Mouse (Mus musculus): ENCODE measurements around the gene Matn4. TPM values are rescaled to one million over a fixed set of nuclear protein-coding genes. Genes with fewer than 3 reads are reported as not detected.

Gene Matn4
- polyA plus RNA-seq, 2 experiments: 30.2 to 362 TPM

DNA sequence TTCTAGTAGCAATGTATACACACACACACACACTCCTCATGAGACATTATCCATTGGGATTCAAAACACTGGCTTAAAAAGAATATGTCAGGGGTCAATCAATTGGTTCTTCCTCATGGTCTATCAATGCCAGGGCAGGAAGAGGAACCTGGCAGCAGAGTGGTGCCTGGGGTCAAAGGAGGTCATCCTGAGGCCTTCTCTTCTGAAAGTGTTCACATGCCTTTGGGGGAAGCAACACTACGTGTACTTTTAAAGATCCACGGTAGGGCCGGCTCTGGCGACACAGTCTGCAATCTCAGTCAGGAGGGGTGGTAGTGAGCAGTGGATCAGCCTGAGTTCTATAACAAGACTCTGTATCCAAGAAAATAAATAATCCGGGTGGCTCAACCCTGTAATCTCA lies 45.3 kb downstream of the Matn4 start:
- no peak for TF ChIP-seq POLR2A (IDR thresholded peaks at IDR 0.05; ENCODE audit: borderline replicate concordance, extremely low read depth, insufficient read depth, insufficient read length)
- Histone ChIP-seq H3K27me3 (ENCODE audit: control insufficient read depth, insufficient read depth, low read length) (no peaks in the 10 kb centered on the region), H3K4me3 (replicated peaks; ENCODE audit: low read length) (no peak overlapping the region), H3K4me2 (replicated peaks; ENCODE audit: low read depth, low read length, severe bottlenecking) (no peak overlapping the region), H3K4me1 (ENCODE audit: control insufficient read depth, insufficient read depth, low read length) (no peaks in the 10 kb centered on the region), H3K9me3 (ENCODE audit: control insufficient read depth, low read length) (no peaks in the 10 kb centered on the region), H3K36me3 (ENCODE audit: control insufficient read depth, insufficient read depth, low read length) (no peaks in the 10 kb centered on the region), H3K27ac (replicated peaks; ENCODE audit: low read depth, low read length) (no peak overlapping the region), H3K9ac (ENCODE audit: low read depth, low read length, severe bottlenecking) (no peak overlapping the region)
- WGBS: 79% methylated on average over 5 of the region's 5 CpGs
- no peak for ATAC-seq (ENCODE audit: low FRiP score, low read depth)
- no peak for DNase-seq (ENCODE audit: low spot score)

GRCm38 (mm10) chr2:164359031-164359430 lies 45.9 kb downstream of the Matn4 start:
- Histone ChIP-seq H3K27ac (replicated peaks; ENCODE audit: low read depth, low read length) (no peak overlapping the region), H3K4me3 (replicated peaks; ENCODE audit: low read length) (no peak overlapping the region), H3K36me3 (ENCODE audit: control insufficient read depth, insufficient read depth, low read length) (no peaks in the 10 kb centered on the region), H3K9ac (ENCODE audit: low read depth, low read length, severe bottlenecking) (no peak overlapping the region), H3K4me2 (replicated peaks; ENCODE audit: low read depth, low read length, severe bottlenecking) (no peak overlapping the region), H3K4me1 (ENCODE audit: control insufficient read depth, insufficient read depth, low read length) (no peaks in the 10 kb centered on the region), H3K27me3 (ENCODE audit: control insufficient read depth, insufficient read depth, low read length) (no peaks in the 10 kb centered on the region), H3K9me3 (ENCODE audit: control insufficient read depth, low read length) (no peaks in the 10 kb centered on the region)
- 79% methylated on average over 5 of the region's 5 CpGs for WGBS
- no peak for ATAC-seq (ENCODE audit: low FRiP score, low read depth)
- no peak for DNase-seq (ENCODE audit: low spot score)
- TF ChIP-seq POLR2A (IDR thresholded peaks at IDR 0.05; ENCODE audit: borderline replicate concordance, extremely low read depth, insufficient read depth, insufficient read length): no peak

GRCm38 (mm10) chr2:164358373-164358772 lies 46.6 kb downstream of the Matn4 start:
- WGBS: 91% methylated on average over 3 of the region's 3 CpGs
- Histone ChIP-seq H3K9ac (ENCODE audit: low read depth, low read length, severe bottlenecking) (no peak overlapping the region), H3K4me1 (ENCODE audit: control insufficient read depth, insufficient read depth, low read length) (no peaks in the 10 kb centered on the region), H3K4me3 (replicated peaks; ENCODE audit: low read length) (no peak overlapping the region), H3K9me3 (ENCODE audit: control insufficient read depth, low read length) (no peaks in the 10 kb centered on the region), H3K27ac (replicated peaks; ENCODE audit: low read depth, low read length) (no peak overlapping the region), H3K36me3 (ENCODE audit: control insufficient read depth, insufficient read depth, low read length) (no peaks in the 10 kb centered on the region), H3K4me2 (replicated peaks; ENCODE audit: low read depth, low read length, severe bottlenecking) (no peak overlapping the region), H3K27me3 (ENCODE audit: control insufficient read depth, insufficient read depth, low read length) (no peaks in the 10 kb centered on the region)
- no peak for ATAC-seq (ENCODE audit: low FRiP score, low read depth)
- no peak for DNase-seq (ENCODE audit: low spot score)
- no peak for TF ChIP-seq POLR2A (IDR thresholded peaks at IDR 0.05; ENCODE audit: borderline replicate concordance, extremely low read depth, insufficient read depth, insufficient read length)

DNA sequence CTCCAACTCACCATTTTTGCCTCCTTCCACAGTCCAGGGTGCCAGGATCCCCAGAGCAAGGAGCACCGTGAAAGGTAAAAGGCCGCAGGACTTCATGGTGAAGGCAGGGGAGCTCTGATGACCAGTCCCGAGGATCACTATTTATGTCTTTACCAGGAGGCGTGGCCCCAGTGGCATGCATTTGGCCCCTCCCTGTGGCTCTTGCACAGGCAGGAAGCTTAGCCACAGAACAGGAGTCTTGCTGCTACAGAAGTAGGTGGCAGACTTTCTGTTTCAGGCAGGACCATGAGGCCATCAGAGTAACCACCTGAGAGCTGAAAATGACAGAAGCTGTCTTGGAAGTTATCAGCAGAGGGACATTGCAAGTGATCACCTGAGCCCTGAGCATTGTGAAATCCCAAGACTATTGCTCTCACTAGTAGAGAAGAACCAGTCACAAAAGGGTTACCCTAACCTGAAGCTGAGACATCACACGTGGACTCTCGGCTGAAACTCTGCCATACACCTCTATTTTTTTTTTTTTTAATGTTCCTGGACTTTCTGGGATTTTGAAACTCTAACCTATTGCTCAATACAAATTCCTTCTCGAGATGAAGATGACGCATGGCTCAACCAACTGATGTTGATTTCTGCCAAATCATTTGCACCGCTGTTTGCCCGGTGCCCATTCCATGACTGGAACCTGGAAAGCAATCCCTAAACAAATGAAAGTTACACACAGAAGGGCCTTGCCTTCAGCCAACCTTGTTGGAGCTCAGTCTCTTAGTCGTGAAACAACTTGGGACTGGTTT lies 48.6 kb downstream of the Matn4 start:
- 73% methylated on average over 11 of the region's 11 CpGs for whole genome bisulfite sequencing
- H3K9ac ChIP-seq (ENCODE audit: low read depth, low read length, severe bottlenecking): no peak overlapping the region
- H3K36me3 ChIP-seq (ENCODE audit: control insufficient read depth, insufficient read depth, low read length): no peaks in the 10 kb centered on the region
- no peak overlapping the region for H3K4me2 ChIP-seq (replicated peaks; ENCODE audit: low read depth, low read length, severe bottlenecking)
- H3K9me3 ChIP-seq (ENCODE audit: control insufficient read depth, low read length): no peaks in the 10 kb centered on the region
- H3K4me1 ChIP-seq (ENCODE audit: control insufficient read depth, insufficient read depth, low read length): no peaks in the 10 kb centered on the region
- no peak for TF ChIP-seq POLR2A (IDR thresholded peaks at IDR 0.05; ENCODE audit: borderline replicate concordance, extremely low read depth, insufficient read depth, insufficient read length)
- ATAC-seq (ENCODE audit: low FRiP score, low read depth): no peak
- H3K4me3 ChIP-seq (replicated peaks; ENCODE audit: low read length): no peak overlapping the region
- no peak overlapping the region for H3K27ac ChIP-seq (replicated peaks; ENCODE audit: low read depth, low read length)
- no peak for DNase-seq (ENCODE audit: low spot score)
- H3K27me3 ChIP-seq (ENCODE audit: control insufficient read depth, insufficient read depth, low read length): no peaks in the 10 kb centered on the region

GRCm38 (mm10) chr2:164353356-164353755 lies 51.6 kb downstream of the Matn4 start:
- Histone ChIP-seq H3K4me2 (replicated peaks; ENCODE audit: low read depth, low read length, severe bottlenecking) (no peak overlapping the region), H3K4me1 (ENCODE audit: control insufficient read depth, insufficient read depth, low read length) (no peaks in the 10 kb centered on the region), H3K4me3 (replicated peaks; ENCODE audit: low read length) (no peak overlapping the region), H3K36me3 (ENCODE audit: control insufficient read depth, insufficient read depth, low read length) (no peaks in the 10 kb centered on the region), H3K9me3 (ENCODE audit: control insufficient read depth, low read length) (no peaks in the 10 kb centered on the region), H3K27me3 (ENCODE audit: control insufficient read depth, insufficient read depth, low read length) (no peaks in the 10 kb centered on the region), H3K27ac (replicated peaks; ENCODE audit: low read depth, low read length) (no peak overlapping the region), H3K9ac (ENCODE audit: low read depth, low read length, severe bottlenecking) (no peak overlapping the region)
- TF ChIP-seq POLR2A (IDR thresholded peaks at IDR 0.05; ENCODE audit: borderline replicate concordance, extremely low read depth, insufficient read depth, insufficient read length): no peak
- DNase-seq (ENCODE audit: low spot score): no peak
- 84% methylated on average over 11 of the region's 11 CpGs for WGBS
- ATAC-seq (ENCODE audit: low FRiP score, low read depth): no peak

Data from limb, embryonic 14.5 days (tissue).